Mouse (Mus musculus) ES-E14 (cell line): ENCODE data around the gene Prss8. TPM values are rescaled to one million over a fixed set of nuclear protein-coding genes. Genes with fewer than 3 reads are reported as not detected.

Experiments used
- DNase-seq: peaks from one replicate; pipeline ENCODE4 v3.0.0-alpha.2; 2013; ENCODE audit warnings: low read depth, low spot score
- H3K27ac ChIP-seq: 2 replicates; pipeline ENCODE4 v1.5.1; 2012; ENCODE audit warnings: low read depth, mild to moderate bottlenecking, low read length, moderate library complexity, mixed read lengths; ENCODE audit not compliant: poor library complexity, insufficient read depth, severe bottlenecking
- H3K36me3 ChIP-seq: 2 replicates; pipeline ENCODE4 v1.6.1; 2012; ENCODE audit warnings: mild to moderate bottlenecking, low read length, moderate library complexity, mixed read lengths; ENCODE audit not compliant: control insufficient read depth, poor library complexity, insufficient read depth, severe bottlenecking
- H3K4me1 ChIP-seq, 2 experiments: fragments of 150-350 bp in 1 of 2; sonication (generic) in 1 of 2; 2 replicates each; pipeline ENCODE4 v1.6.1; 2012; ENCODE audit warnings: low read length in 2 of 2, mild to moderate bottlenecking in 1 of 2, mixed read lengths in 1 of 2; ENCODE audit not compliant: control insufficient read depth in 2 of 2, insufficient read depth in 2 of 2, poor library complexity in 1 of 2
- H3K4me3 ChIP-seq, 2 experiments: fragments of 150-350 bp in 1 of 2; sonication (generic) in 1 of 2; 2 replicates each; pipeline ENCODE4 v1.5.1; 2012; ENCODE audit warnings: low read length in 2 of 2, low read depth in 1 of 2, mild to moderate bottlenecking in 1 of 2, mixed read lengths in 1 of 2; ENCODE audit not compliant: insufficient read depth in 1 of 2, poor library complexity in 1 of 2, severe bottlenecking in 1 of 2
- H3K9ac ChIP-seq: 2 replicates; pipeline ENCODE4 v1.6.1; 2012; ENCODE audit warnings: low read depth, mild to moderate bottlenecking, low read length, mixed read lengths; ENCODE audit not compliant: poor library complexity, insufficient read depth, severe bottlenecking
- H3K9me3 ChIP-seq: fragments of 150-350 bp; sonication (generic); 2 replicates; pipeline ENCODE4 v1.6.1; 2012; ENCODE audit warnings: low read depth, mild to moderate bottlenecking, low read length; ENCODE audit not compliant: control insufficient read depth, insufficient read depth
- CHD2 ChIP-seq: IDR thresholded peaks from 2 replicates; pipeline ENCODE4 v1.6.1; 2014; ENCODE audit warnings: mild to moderate bottlenecking, low read depth, low read length, inconsistent platforms
- HCFC1 ChIP-seq: IDR thresholded peaks from 2 replicates; pipeline ENCODE4 v1.6.1; 2012; ENCODE audit warnings: low read length, inconsistent platforms, borderline replicate concordance; ENCODE audit not compliant: insufficient read depth
- MAFK ChIP-seq: IDR thresholded peaks from 2 replicates; pipeline ENCODE4 v1.6.1; 2014; ENCODE audit warnings: mild to moderate bottlenecking, low read depth, low read length, inconsistent platforms; ENCODE audit not compliant: insufficient read depth
- ZC3H11A ChIP-seq: IDR thresholded peaks from 2 replicates; pipeline ENCODE4 v1.6.1; 2012; ENCODE audit warnings: low read depth, mild to moderate bottlenecking, inconsistent platforms, low read length, borderline replicate concordance
- ZNF384 ChIP-seq: IDR thresholded peaks from 2 replicates; pipeline ENCODE4 v1.6.1; 2012; ENCODE audit warnings: low read depth, low read length, inconsistent platforms
- in situ Hi-C, 2 experiments: fragments of 600-800 bp; cut with MboI; formaldehyde crosslinking; loops; one replicate each; pipeline ENCODE4 v1.15.1; 2025; ENCODE audit warnings: low sequenced_read_pairs in 2 of 2, inconsistent platforms in 1 of 2; ENCODE audit not compliant: unreplicated experiment in 2 of 2
- total RNA-seq: library from RNA; depleted of rRNA; stranded (reverse); fragments of 300-350 nt; gene quantifications from 2 replicates; pipeline ENCODE4 v1.2.3, GENCODE M21; 2012

Gene Prss8
- total RNA-seq, 1 experiment: 11.3 TPM

DNA sequence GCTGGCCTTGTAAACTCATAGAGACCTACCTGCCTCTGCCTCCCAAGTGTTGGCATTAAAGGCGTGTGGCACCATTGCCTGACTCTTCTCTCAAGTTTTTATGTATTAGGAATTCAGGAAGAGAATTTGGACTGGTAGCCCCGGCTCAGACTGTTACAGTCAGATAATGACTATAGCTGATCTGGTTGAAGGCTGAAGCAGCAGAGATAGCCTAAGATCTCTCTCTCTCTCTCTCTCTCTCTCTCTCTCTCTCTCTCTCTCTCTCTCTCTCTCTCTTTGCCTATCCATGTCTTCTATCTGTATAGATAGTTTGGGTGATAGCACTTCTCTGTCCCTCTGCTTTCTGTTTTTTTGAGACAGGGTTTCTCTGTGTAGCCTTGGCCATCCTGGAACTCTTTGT is 28.1 kb downstream of the Prss8 start:
- TF ChIP-seq CHD2 (no peak), ZC3H11A (no peak), ZNF384 (no peak), HCFC1 (no peak), MAFK (no peak)
- H3K4me3 ChIP-seq: no peak overlapping the region
- no peak overlapping the region for H3K27ac ChIP-seq
- in situ Hi-C loops: no loop called here
- no peak overlapping the region for H3K9ac ChIP-seq
- no peak for DNase-seq
- H3K4me1 ChIP-seq: peaks cover 3 to 5% of the 10 kb centered on the region in 2 experiments; a peak in 1 of 4 replicates
- H3K9me3 ChIP-seq: no peaks in the 10 kb centered on the region
- H3K36me3 ChIP-seq: peaks cover 12% of the 10 kb centered on the region

DNA sequence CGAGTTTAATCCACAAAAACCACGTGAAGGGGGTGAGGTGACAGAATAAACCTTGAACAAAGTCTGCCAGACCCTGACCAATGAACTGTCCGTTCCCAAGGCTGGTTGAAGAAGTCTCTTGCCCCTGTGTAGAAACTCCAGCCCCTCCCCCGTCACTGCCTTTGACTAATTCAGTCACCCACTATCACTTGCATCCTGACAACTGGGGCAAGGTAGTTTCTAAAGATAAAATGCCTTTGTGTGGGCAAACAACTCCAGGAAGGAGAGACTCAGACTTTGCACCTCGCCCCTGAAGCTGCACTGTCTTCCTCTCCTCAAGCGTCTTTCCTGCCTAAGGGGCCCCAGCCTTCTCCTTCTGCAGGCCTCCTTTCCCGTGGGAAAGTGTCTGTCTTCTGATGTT is 29.9 kb downstream of the Prss8 start:
- Histone ChIP-seq H3K9ac (no peak overlapping the region), H3K27ac (no peak overlapping the region), H3K4me3 (no peak overlapping the region), H3K9me3 (no peaks in the 10 kb centered on the region), H3K36me3 (0 out of 2 replicates have a peak, but pooled peaks cover under 1% of the 10 kb centered on the region), H3K4me1 (peaks cover 1 to 5% of the 10 kb centered on the region in 2 experiments; a peak in 1 of 4 replicates)
- no peak for DNase-seq
- in situ Hi-C loops: no loop called here
- TF ChIP-seq ZC3H11A: no peak
- no peak for TF ChIP-seq CHD2
- TF ChIP-seq ZNF384: no peak
- no peak for TF ChIP-seq MAFK
- TF ChIP-seq HCFC1: no peak

DNA sequence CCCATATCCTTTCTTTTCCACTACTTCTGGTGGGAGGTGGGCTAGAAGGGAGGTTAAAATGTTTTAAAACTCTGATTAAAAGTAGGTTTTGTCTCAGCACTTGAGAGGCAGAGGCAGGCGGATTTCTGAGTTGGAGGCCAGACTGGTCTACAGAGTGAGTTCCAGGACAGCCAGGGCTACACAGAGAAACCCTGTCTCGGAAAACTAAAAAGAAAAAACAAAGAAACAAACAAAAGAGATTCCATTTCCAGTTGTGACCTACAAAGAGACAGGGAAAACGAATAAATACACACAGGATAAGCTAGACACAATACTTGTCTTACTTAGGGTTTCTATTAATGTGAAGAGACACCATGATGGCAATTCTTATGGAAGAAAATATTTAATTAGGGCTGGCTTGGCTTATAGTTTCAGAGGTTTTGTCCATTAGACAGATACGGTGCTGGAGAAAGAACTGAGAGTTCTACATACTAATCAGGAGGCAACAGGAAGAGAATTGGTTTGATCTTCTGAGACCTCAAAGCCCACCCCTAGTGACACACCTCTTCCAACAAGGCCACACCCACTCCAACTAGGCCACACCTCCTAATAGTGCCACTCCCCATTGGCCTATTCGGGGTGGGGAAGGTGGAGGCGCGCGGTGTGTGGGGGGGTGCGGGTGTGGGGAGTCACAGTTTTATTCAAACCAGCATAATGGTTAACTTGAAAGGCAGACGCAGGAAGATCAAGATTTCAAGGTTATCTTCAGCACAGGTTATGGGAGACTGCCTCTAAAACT is 31.5 kb downstream of the Prss8 start:
- H3K4me3 ChIP-seq: no peak overlapping the region
- H3K9ac ChIP-seq: no peak overlapping the region
- no peaks in the 10 kb centered on the region for H3K9me3 ChIP-seq
- no peak for TF ChIP-seq MAFK
- no peak for TF ChIP-seq ZNF384
- TF ChIP-seq HCFC1: no peak
- in situ Hi-C loops: no loop called here
- peaks cover 0 to 5% of the 10 kb centered on the region in 2 experiments; a peak in 1 of 4 replicates for H3K4me1 ChIP-seq
- H3K27ac ChIP-seq: no peak overlapping the region
- no peak for DNase-seq
- 0 out of 2 replicates have a peak, but pooled peaks cover under 1% of the 10 kb centered on the region for H3K36me3 ChIP-seq

GRCm38 (mm10) chr7:127897542-127897941 is 32.4 kb downstream of the Prss8 start:
- Histone ChIP-seq H3K27ac (no peak overlapping the region), H3K4me1 (peaks cover 0 to 5% of the 10 kb centered on the region in 2 experiments; a peak in 1 of 4 replicates), H3K4me3 (no peak overlapping the region), H3K36me3 (peaks cover 7% of the 10 kb centered on the region; the same call in 1 of the 2 replicates), H3K9me3 (no peaks in the 10 kb centered on the region), H3K9ac (no peak overlapping the region)
- no peak for TF ChIP-seq MAFK
- TF ChIP-seq ZC3H11A: no peak
- TF ChIP-seq HCFC1: no peak
- no peak for TF ChIP-seq ZNF384
- DNase-seq: no peak
- in situ Hi-C loops: no loop called here
